Mouse (Mus musculus) c-Kit-negative CD71-positive TER-119-positive erythroid progenitor cells, embryonic 14.5 days (primary cell): ENCODE results near the gene Mgl2.
"Not testable (repeated sequence)": the region's sequence is repeated elsewhere in the genome, so short reads cannot be mapped to it uniquely, and the experiment has no call there.

Experiments used
- DNase-seq: peaks from one replicate; pipeline ENCODE4 v3.0.0-alpha.2; 2013; ENCODE audit warnings: low read depth, low spot score

Gene Mgl2

DNA sequence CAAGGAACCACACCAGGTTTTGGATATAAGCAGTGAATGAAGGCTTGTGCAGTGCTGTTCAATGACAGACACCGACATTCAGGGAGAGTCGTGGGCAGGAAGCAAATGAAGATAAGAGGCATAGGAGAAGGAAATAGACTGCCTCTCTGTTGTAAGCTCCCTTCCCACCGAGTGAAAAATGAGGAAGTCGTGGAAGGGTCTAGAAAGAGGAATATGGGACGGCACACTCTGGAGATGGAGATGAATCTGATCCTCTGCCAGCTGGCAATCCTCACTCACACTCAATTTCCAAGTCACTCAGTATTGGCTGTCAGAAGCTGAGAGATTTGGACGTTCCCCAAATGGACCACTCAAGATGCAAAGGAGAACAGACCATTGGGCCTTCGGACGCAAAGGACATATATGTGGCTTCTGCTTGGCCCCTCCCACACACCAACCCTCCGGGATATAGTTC is at the start of gene Mgl2:
Gene Mgl2, plus strand, starts transcription at position 404 of the 454 bp plus-strand sequence.
- DNase-seq, result no peak

- no peak for DNase-seq
Measured at GRCm38 (mm10) chr11:70080803-70081590, 49.1 kb upstream of the Mgl2 start.

DNA sequence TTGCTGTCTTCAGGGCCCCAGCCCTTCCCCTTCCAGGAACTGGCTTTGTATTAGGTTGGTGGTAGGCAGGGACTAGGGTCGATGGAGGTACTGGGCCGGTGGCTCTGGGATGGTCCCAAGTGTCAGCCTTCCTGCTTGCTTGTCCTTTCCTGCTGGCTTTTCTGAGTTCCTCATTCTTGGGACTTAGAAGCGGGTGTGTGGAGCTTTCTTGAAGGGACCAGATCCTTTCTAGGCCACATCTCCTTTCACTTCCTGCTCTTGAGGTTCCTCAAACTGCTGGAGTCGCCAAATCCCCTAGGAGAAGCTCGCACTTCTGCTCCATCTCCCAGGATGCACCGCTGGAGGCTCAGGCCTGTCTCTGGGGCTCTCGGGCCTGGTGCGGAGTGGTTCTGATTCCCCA is 45.6 kb upstream of the Mgl2 start:
- DNase-seq, result no peak

GRCm38 (mm10) chr11:70091986-70092783 is 37.9 kb upstream of the Mgl2 start, which contains the start of gene Asgr2:
Gene Asgr2, plus strand, starts transcription at chr11:70092644.
- DNase-seq, result no peak

- DNase-seq, result no peak
Measured at GRCm38 (mm10) chr11:70097396-70097795, 32.7 kb upstream of the Mgl2 start.

DNA sequence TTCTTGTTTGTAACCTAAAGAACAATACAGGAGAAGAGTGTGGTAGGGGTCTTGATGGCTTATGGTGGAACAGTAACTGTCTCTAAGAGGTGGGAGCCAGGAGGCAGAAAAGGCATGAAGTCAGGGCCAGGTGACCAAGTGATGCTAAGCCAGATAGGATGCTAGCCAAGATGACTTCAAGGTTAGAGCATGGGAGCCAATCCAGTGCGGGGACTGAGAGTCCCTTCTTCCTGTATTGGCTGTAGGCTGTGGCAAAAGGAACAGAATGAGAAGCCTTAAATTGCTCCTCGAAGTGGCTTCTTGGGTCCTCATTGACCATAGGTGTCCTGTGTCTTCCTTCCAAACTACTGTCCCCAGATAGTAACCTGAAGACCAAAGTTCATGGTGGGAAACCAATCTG is 31.0 kb upstream of the Mgl2 start:
- DNase-seq, result no peak

GRCm38 (mm10) chr11:70099809-70100208 is 30.3 kb upstream of the Mgl2 start:
- DNase-seq, result no peak

GRCm38 (mm10) chr11:70103701-70104315 is 26.3 kb upstream of the Mgl2 start:
- no peak for DNase-seq

- no peak for DNase-seq
Measured at GRCm38 (mm10) chr11:70107085-70107484, 23.0 kb upstream of the Mgl2 start.

GRCm38 (mm10) chr11:70110146-70110545 is 20.0 kb upstream of the Mgl2 start:
- peak; percentile 24 for DNase-seq

DNA sequence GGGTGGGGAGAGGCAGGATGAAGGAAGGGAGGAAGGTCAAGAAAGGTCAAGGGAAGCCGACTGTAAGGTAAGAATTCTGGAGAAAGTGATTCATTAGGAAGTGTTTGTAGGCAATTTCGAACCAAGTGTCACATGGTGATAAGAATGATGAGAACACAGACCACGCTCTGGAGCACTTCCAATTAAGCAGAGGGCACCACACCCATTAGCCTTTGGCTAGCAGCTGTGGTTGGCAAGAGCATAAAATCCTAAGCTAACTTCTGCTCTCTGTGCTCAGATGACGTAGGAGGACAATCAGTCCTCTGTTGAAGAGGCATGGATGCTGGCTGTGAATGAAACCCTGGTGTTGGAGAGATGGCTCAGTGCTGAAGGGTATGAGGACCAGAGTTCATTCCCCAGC is 15.6 kb upstream of the Mgl2 start:
- DNase-seq, result no peak

DNA sequence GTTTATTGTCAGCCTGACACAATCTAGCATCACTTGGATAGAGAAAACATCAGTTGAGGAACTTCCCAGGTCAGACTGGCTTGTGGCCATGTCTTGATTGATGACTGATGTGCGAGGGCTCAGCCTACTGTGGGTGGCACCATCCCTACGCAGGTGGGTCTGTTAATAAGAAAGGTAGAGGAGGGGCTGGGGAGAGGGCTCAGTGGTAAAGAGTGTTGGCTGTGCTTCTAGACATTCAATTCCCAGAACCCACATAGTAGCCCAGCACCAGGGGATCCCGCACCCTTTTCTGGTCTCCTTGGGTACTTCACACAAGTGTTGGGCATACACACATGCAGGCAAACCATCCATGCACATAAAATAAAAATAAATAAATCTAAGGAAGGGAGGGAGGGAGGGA is 14.2 kb upstream of the Mgl2 start:
- DNase-seq, result no peak

DNA sequence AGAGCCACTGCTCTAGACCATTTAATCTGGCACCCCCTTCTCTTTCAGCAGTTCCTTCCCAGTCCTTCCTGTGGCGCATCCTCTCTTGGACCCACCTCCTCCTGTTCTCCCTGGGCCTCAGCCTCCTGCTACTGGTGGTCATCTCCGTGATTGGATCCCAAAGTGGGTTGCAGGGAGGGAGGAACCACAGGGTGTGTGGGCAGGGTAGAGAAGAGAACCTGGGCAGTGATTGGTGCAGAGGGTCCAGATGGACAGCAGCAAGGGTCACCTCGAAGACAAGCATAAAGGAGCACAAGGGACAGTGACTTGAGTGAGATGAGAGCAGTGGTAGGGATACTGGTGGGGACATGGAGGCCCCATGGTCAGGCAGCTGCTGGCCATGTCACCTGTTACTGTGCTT is 4.9 kb downstream of the Mgl2 start:
- not testable (repeated sequence) for DNase-seq

- DNase-seq, result not testable (repeated sequence)
Measured at GRCm38 (mm10) chr11:70135925-70136324, 5.8 kb downstream of the Mgl2 start.

GRCm38 (mm10) chr11:70139171-70139570 is 9.0 kb downstream of the Mgl2 start:
- no peak for DNase-seq

DNA sequence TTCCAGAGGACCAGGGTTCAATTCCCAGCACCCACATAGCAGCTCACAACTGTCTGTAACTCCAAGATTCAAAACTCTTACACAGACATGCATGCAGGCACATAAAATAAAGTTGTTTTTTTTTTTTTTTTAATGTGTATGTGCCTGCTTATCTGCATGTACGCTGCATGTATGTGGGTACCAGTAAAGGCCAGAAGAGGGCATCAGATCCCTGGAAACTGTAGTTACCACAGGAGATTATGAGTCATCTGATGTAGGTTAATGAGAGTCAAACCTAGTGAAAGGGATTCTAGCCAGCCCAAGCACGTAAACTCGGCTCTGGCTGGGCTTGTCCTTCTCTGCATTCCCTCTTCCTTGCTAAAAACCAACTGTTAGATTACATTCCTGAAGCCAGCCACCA is 20.9 kb downstream of the Mgl2 start:
- DNase-seq, result no peak

GRCm38 (mm10) chr11:70155897-70156296 is 25.8 kb downstream of the Mgl2 start, which contains the start of gene Clec10a:
Gene Clec10a, plus strand, starts transcription at chr11:70156197.
- not testable (repeated sequence) for DNase-seq

DNA sequence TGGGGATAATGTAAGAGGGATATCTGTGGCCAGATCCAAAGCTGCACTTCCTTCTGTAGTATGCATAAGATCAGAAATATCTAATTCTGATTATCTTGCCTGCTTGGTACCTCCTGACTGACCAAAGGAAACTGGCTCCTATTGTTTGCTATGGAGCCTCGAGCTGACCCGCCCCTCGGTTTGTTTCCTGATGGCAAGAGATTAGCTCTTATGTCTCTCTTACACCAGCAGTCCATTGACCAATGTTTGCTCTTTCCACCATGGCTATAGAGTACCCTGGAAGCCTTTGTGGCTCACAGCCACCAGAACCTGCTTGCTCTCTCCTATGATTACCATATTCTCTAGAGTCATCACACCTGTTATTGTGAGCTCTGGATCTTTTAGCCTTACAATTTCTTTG is 32.2 kb downstream of the Mgl2 start:
- DNase-seq, result no peak

GRCm38 (mm10) chr11:70165972-70166921 is 36.1 kb downstream of the Mgl2 start:
- no peak for DNase-seq

- DNase-seq, result no peak
Measured at GRCm38 (mm10) chr11:70168136-70168535, 38.0 kb downstream of the Mgl2 start.

- DNase-seq, result not testable (repeated sequence)
Measured at GRCm38 (mm10) chr11:70169471-70169870, 39.3 kb downstream of the Mgl2 start.
